ENCODE assay signal across 37 mouse cellular contexts in genomic region chr10:5097754-5098137, GRCm38 (mm10). TPM values are rescaled to one million over a fixed set of nuclear protein-coding genes. Genes with fewer than 3 reads are reported as not detected.
"Had no signal": no experiment of that assay in that cellular context is flagged by ENCODE, and none has a peak within 500 bp of the region (broad histone marks: within the 10 kb centered on the region; RNA-seq: fewer than 3 reads in every experiment).

No protein-coding gene starts in this region.

- H3K9ac ChIP-seq: limb, embryonic 12.5 days; limb, embryonic 13.5 days; limb, embryonic 15.5 days; liver, embryonic 12.5 days; liver, embryonic 13.5 days; liver, embryonic 14.5 days; liver, embryonic 15.5 days; liver, postnatal 0 days; lung, embryonic 14.5 days; lung, embryonic 15.5 days; midbrain, embryonic 12.5 days; midbrain, embryonic 13.5 days; neural tube, embryonic 12.5 days had no signal

- H3K9me3 ChIP-seq: limb, embryonic 10.5 days; limb, embryonic 12.5 days; limb, embryonic 13.5 days; limb, embryonic 15.5 days; liver, embryonic 12.5 days; liver, embryonic 13.5 days; liver, embryonic 15.5 days; lung, embryonic 15.5 days; megakaryocyte, embryonic 14.5 days; midbrain, embryonic 10.5 days; midbrain, embryonic 12.5 days; midbrain, embryonic 13.5 days; neural tube, embryonic 12.5 days had no signal

- ATAC-seq: liver, embryonic 12.5 days; liver, postnatal 0 days; lung, postnatal 0 days; midbrain, embryonic 13.5 days; midbrain, embryonic 16.5 days had no signal

- H3K4me2 ChIP-seq: limb, embryonic 12.5 days; limb, embryonic 13.5 days; limb, embryonic 15.5 days; liver, embryonic 11.5 days; liver, embryonic 12.5 days; liver, embryonic 13.5 days; liver, embryonic 15.5 days; lung, embryonic 14.5 days; lung, embryonic 15.5 days; midbrain, embryonic 12.5 days; midbrain, embryonic 13.5 days; neural tube, embryonic 12.5 days had no signal

- H3K27me3 ChIP-seq: limb, embryonic 12.5 days; limb, embryonic 13.5 days; limb, embryonic 15.5 days; liver, embryonic 12.5 days; liver, embryonic 13.5 days; liver, embryonic 15.5 days; lung, embryonic 15.5 days; megakaryocyte, embryonic 14.5 days; midbrain, embryonic 12.5 days; midbrain, embryonic 13.5 days; neural tube, embryonic 12.5 days had no signal

- H3K4me1 ChIP-seq: limb, embryonic 10.5 days; limb, embryonic 12.5 days; limb, embryonic 13.5 days; limb, embryonic 15.5 days; liver, embryonic 12.5 days; liver, embryonic 13.5 days; liver, embryonic 15.5 days; lung, embryonic 15.5 days; megakaryocyte, embryonic 14.5 days; midbrain, embryonic 10.5 days; midbrain, embryonic 12.5 days; midbrain, embryonic 13.5 days; neural tube, embryonic 12.5 days had no signal

- H3K36me3 ChIP-seq: limb, embryonic 10.5 days; lung, embryonic 15.5 days; midbrain, embryonic 10.5 days; midbrain, embryonic 12.5 days; neural tube, embryonic 12.5 days had no signal

- DNase-seq: liver; liver, embryonic 13.5 days; liver, postnatal 0 days; lung, adult 18-20 months; lung, adult 2 months had no signal

- H3K4me3 ChIP-seq: left cerebral cortex, adult 2 months; limb, embryonic 10.5 days; limb, embryonic 12.5 days; limb, embryonic 13.5 days; limb, embryonic 15.5 days; liver, embryonic 12.5 days; liver, embryonic 13.5 days; liver, embryonic 15.5 days; lung, embryonic 15.5 days; megakaryocyte, embryonic 14.5 days; midbrain, embryonic 10.5 days; midbrain, embryonic 12.5 days; midbrain, embryonic 13.5 days; myocyte; neural tube, embryonic 12.5 days had no signal

- H3K27ac ChIP-seq: left cerebral cortex, adult 2 months; limb, embryonic 10.5 days; limb, embryonic 12.5 days; limb, embryonic 13.5 days; limb, embryonic 15.5 days; liver, embryonic 12.5 days; liver, embryonic 13.5 days; liver, embryonic 14.5 days; liver, embryonic 15.5 days; lung, embryonic 15.5 days; macrophage; midbrain, embryonic 10.5 days; midbrain, embryonic 12.5 days; midbrain, embryonic 13.5 days; neural tube, embryonic 12.5 days had no signal

RNA-seq across cellular contexts. Expression of gene Gm10097, which starts 28.8 kb away (rescaled TPM):
- total RNA-seq: left cerebral cortex, adult 18-20 months; left cerebral cortex, adult 2 months; left cerebral cortex, adult 8-10 months; left cerebral cortex, postnatal 10 days; left cerebral cortex, postnatal 14 days; left cerebral cortex, postnatal 25 days; left cerebral cortex, postnatal 36 days; left cerebral cortex, postnatal 4 days; liver, adult 2 months; megakaryocyte-erythroid progenitor cell, adult 5-6 weeks; midbrain, postnatal 0 days; monocyte, adult 5-6 weeks had no signal
- polyA plus RNA-seq: liver, adult 2 months; liver, embryonic 12.5 days; liver, embryonic 13.5 days; lung, adult 2 months; macrophage; midbrain, embryonic 10.5 days; midbrain, embryonic 12.5 days; neural tube, embryonic 11.5 days had no signal
